Mouse (Mus musculus) liver, embryonic 14.5 days (tissue): ENCODE measurements at regions not wholly inside any gene's neighbourhood (a gene's known extent, or its start where the extent isn't known, plus 50 kb on each side); places are given as distances from the start of the nearest gene placed in this dataset.
A peak's percentile ranks its signal among the peaks of the same experiment; 100 is the strongest.

Source experiments
- CTCF ChIP-seq: IDR thresholded peaks from 2 replicates; pipeline ENCODE4 v1.5.1; 2016; ENCODE audit warnings: antibody characterized with exemption, low read depth, control low read depth
- EP300 ChIP-seq: IDR thresholded peaks from 2 replicates; pipeline ENCODE4 v1.6.1; 2016; ENCODE audit warnings: antibody characterized with exemption, low read depth

- TF ChIP-seq EP300 (no peak), CTCF (peak; percentile 40)
Measured at GRCm38 (mm10) chr9:115653116-115653515, 256.1 kb upstream of the Gadl1 start.
